Mouse (Mus musculus) embryonic facial prominence, embryonic 12.5 days (tissue): ENCODE results near the gene Akap2. TPM values are rescaled to one million over a fixed set of nuclear protein-coding genes. Genes with fewer than 3 reads are reported as not detected.
"Not testable (repeated sequence)": the region's sequence is repeated elsewhere in the genome, so short reads cannot be mapped to it uniquely, and the experiment has no call there.

Source experiments
- ATAC-seq: fragments of 200-750 bp; cut with Nextera tagmentation; 2 replicates; pipeline ENCODE4 v1.8.0; 2017; ENCODE audit not compliant: insufficient number of reproducible peaks, insufficient read depth, low FRiP score, low TSS enrichment
- H3K27ac ChIP-seq: fragments of 300-500 bp; sonication (generic); 2 replicates; pipeline ENCODE4 v1.5.1; 2016; ENCODE audit warnings: mild to moderate bottlenecking
- H3K27me3 ChIP-seq: fragments of 300-500 bp; sonication (generic); 2 replicates; pipeline ENCODE4 v1.6.1; 2016; ENCODE audit warnings: mild to moderate bottlenecking, moderate library complexity
- H3K36me3 ChIP-seq: fragments of 300-500 bp; sonication (generic); 2 replicates; pipeline ENCODE4 v1.6.1; 2016; ENCODE audit warnings: mild to moderate bottlenecking
- H3K4me1 ChIP-seq: fragments of 300-500 bp; sonication (generic); 2 replicates; pipeline ENCODE4 v1.6.1; 2016
- H3K4me2 ChIP-seq: fragments of 300-500 bp; sonication (generic); replicated peaks from 2 replicates; pipeline ENCODE4 v1.6.1; 2016; ENCODE audit warnings: mild to moderate bottlenecking, moderate library complexity
- H3K4me3 ChIP-seq: fragments of 300-500 bp; sonication (generic); 2 replicates; pipeline ENCODE4 v1.5.1; 2016; ENCODE audit warnings: mild to moderate bottlenecking
- H3K9ac ChIP-seq: fragments of 300-500 bp; sonication (generic); 2 replicates; pipeline ENCODE4 v1.6.1; 2016; ENCODE audit warnings: mild to moderate bottlenecking, moderate library complexity
- H3K9me3 ChIP-seq: fragments of 300-500 bp; sonication (generic); 2 replicates; pipeline ENCODE4 v1.6.1; 2016; ENCODE audit warnings: mild to moderate bottlenecking, moderate library complexity
- WGBS: fragments of 180-500 bp; shearing (Covaris S2); methylation state at CpG from one replicate; pipeline ENCODE4 v1.1.7; 2016; 5-methylcytosine and 5-hydroxymethylcytosine counted together
- polyA plus RNA-seq: library from polyadenylated mRNA; unstranded; fragments of >200 nt; fragmentation: Nextera tagmentation; extraction: Ambion mirVana; gene quantifications from 2 replicates; pipeline ENCODE4 v1.2.1, GENCODE M21; 2016

Akap2 gene
- polyA plus RNA-seq, 1 experiment from 2014 or later = 29.8 TPM

GRCm38 (mm10) chr4:57883520-57884421 lies 166.3 kb downstream of the Akap2 start:
- Histone ChIP-seq H3K4me1 (peaks cover 12% of the 10 kb centered on the region), H3K36me3 (no peaks in the 10 kb centered on the region), H3K9me3 (no peaks in the 10 kb centered on the region), H3K4me3 (no peak overlapping the region), H3K4me2 (no peak overlapping the region), H3K27me3 (no peaks in the 10 kb centered on the region), H3K9ac (no peak overlapping the region), H3K27ac (no peak overlapping the region)
- WGBS = 73% methylated on average over 7 of the region's 7 CpGs
- no peak for ATAC-seq

- Histone ChIP-seq H3K27ac (no peak overlapping the region), H3K9me3 (no peaks in the 10 kb centered on the region), H3K4me3 (no peak overlapping the region), H3K9ac (no peak overlapping the region), H3K36me3 (no peaks in the 10 kb centered on the region), H3K4me1 (peaks cover 12% of the 10 kb centered on the region), H3K4me2 (no peak overlapping the region), H3K27me3 (no peaks in the 10 kb centered on the region)
- 86% methylated on average over 3 of the region's 3 CpGs for WGBS
- ATAC-seq = no peak
Observed at GRCm38 (mm10) chr4:57884511-57884910, 167.1 kb downstream of the Akap2 start.

- H3K4me2 ChIP-seq = no peak overlapping the region
- peaks cover 12% of the 10 kb centered on the region for H3K4me1 ChIP-seq
- 76% methylated on average over 2 of the region's 2 CpGs for WGBS
- H3K27me3 ChIP-seq = no peaks in the 10 kb centered on the region
- no peak overlapping the region for H3K27ac ChIP-seq
- H3K4me3 ChIP-seq = no peak overlapping the region
- H3K36me3 ChIP-seq = no peaks in the 10 kb centered on the region
- no peak overlapping the region for H3K9ac ChIP-seq
- H3K9me3 ChIP-seq = no peaks in the 10 kb centered on the region
- no peak for ATAC-seq
Observed at GRCm38 (mm10) chr4:57885186-57885585, 167.7 kb downstream of the Akap2 start.

- 67% methylated on average over 11 of the region's 11 CpGs for WGBS
- Histone ChIP-seq H3K36me3 (no peaks in the 10 kb centered on the region), H3K27me3 (no peaks in the 10 kb centered on the region), H3K27ac (no peak overlapping the region), H3K4me1 (peaks cover 12% of the 10 kb centered on the region), H3K9ac (no peak overlapping the region), H3K9me3 (no peaks in the 10 kb centered on the region), H3K4me3 (no peak overlapping the region), H3K4me2 (no peak overlapping the region)
- no peak for ATAC-seq
Observed at GRCm38 (mm10) chr4:57886066-57886887, 168.8 kb downstream of the Akap2 start.

- 89% methylated on average over 3 of the region's 3 CpGs for WGBS
- no peaks in the 10 kb centered on the region for H3K36me3 ChIP-seq
- H3K4me2 ChIP-seq = no peak overlapping the region
Observed at GRCm38 (mm10) chr4:57886888-57887230, 169.4 kb downstream of the Akap2 start.

GRCm38 (mm10) chr4:57888246-57888645 lies 170.8 kb downstream of the Akap2 start:
- no peak overlapping the region for H3K9ac ChIP-seq
- no peak for ATAC-seq
- 95% methylated on average over 2 of the region's 2 CpGs for WGBS
- no peaks in the 10 kb centered on the region for H3K36me3 ChIP-seq
- H3K4me1 ChIP-seq = peaks cover 23% of the 10 kb centered on the region
- H3K27ac ChIP-seq = no peak overlapping the region
- H3K9me3 ChIP-seq = no peaks in the 10 kb centered on the region
- H3K4me3 ChIP-seq = no peak overlapping the region
- H3K4me2 ChIP-seq = no peak overlapping the region
- H3K27me3 ChIP-seq = no peaks in the 10 kb centered on the region

More at GRCm38 (mm10) chr4:57886888-57887230, 169.4 kb downstream of the Akap2 start:
- no peak for ATAC-seq
- Histone ChIP-seq H3K27me3 (no peaks in the 10 kb centered on the region), H3K9ac (no peak overlapping the region), H3K4me1 (peaks cover 15% of the 10 kb centered on the region), H3K27ac (no peak overlapping the region), H3K4me3 (no peak overlapping the region), H3K9me3 (no peaks in the 10 kb centered on the region)

- not testable (repeated sequence) for H3K36me3 ChIP-seq, H3K27ac ChIP-seq, H3K4me3 ChIP-seq, ATAC-seq, H3K9ac ChIP-seq, H3K4me2 ChIP-seq, H3K9me3 ChIP-seq, H3K27me3 ChIP-seq
- H3K4me1 ChIP-seq = peaks cover 23% of the 10 kb centered on the region
- 95% methylated on average over 1 of the region's 1 CpGs for WGBS
Observed at GRCm38 (mm10) chr4:57888978-57889377, 171.5 kb downstream of the Akap2 start.

GRCm38 (mm10) chr4:57889773-57890172 lies 172.3 kb downstream of the Akap2 start:
- H3K27me3 ChIP-seq = no peaks in the 10 kb centered on the region
- WGBS = 87% methylated on average over 8 of the region's 8 CpGs

GRCm38 (mm10) chr4:57892001-57892586 lies 174.6 kb downstream of the Akap2 start:
- no peak for ATAC-seq
- H3K27ac ChIP-seq = peak overlapping the region; percentile 25; the same call in 1 of the 2 replicates
- H3K4me1 ChIP-seq = peaks cover 24% of the 10 kb centered on the region
- no peak overlapping the region for H3K9ac ChIP-seq
- H3K4me3 ChIP-seq = no peak overlapping the region
- no peaks in the 10 kb centered on the region for H3K36me3 ChIP-seq
- WGBS = 66% methylated on average over 10 of the region's 10 CpGs
- H3K27me3 ChIP-seq = no peaks in the 10 kb centered on the region
- no peak overlapping the region for H3K4me2 ChIP-seq
- no peaks in the 10 kb centered on the region for H3K9me3 ChIP-seq

More at GRCm38 (mm10) chr4:57889773-57890172, 172.3 kb downstream of the Akap2 start:
- H3K9ac ChIP-seq = no peak overlapping the region
- no peak overlapping the region for H3K4me3 ChIP-seq
- H3K36me3 ChIP-seq = no peaks in the 10 kb centered on the region
- H3K9me3 ChIP-seq = no peaks in the 10 kb centered on the region
- H3K27ac ChIP-seq = no peak overlapping the region
- no peak overlapping the region for H3K4me2 ChIP-seq
- peaks cover 23% of the 10 kb centered on the region for H3K4me1 ChIP-seq
- ATAC-seq = no peak

GRCm38 (mm10) chr4:57895140-57895539 lies 177.7 kb downstream of the Akap2 start:
- H3K27me3 ChIP-seq = no peaks in the 10 kb centered on the region
- no peak overlapping the region for H3K4me2 ChIP-seq
- H3K27ac ChIP-seq = peak overlapping the region; percentile 50; the same call in 1 of the 2 replicates
- no peak overlapping the region for H3K4me3 ChIP-seq
- peaks cover 24% of the 10 kb centered on the region for H3K4me1 ChIP-seq
- H3K9ac ChIP-seq = no peak overlapping the region
- no peaks in the 10 kb centered on the region for H3K36me3 ChIP-seq
- no peak for ATAC-seq
- no peaks in the 10 kb centered on the region for H3K9me3 ChIP-seq
- WGBS = 34% methylated on average over 5 of the region's 5 CpGs

GRCm38 (mm10) chr4:57895902-57896301 lies 178.4 kb downstream of the Akap2 start:
- H3K9ac ChIP-seq = no peak overlapping the region
- no peaks in the 10 kb centered on the region for H3K9me3 ChIP-seq
- ATAC-seq = no peak
- H3K4me2 ChIP-seq = no peak overlapping the region
- H3K36me3 ChIP-seq = no peaks in the 10 kb centered on the region
- 51% methylated on average over 6 of the region's 6 CpGs for WGBS
- H3K4me3 ChIP-seq = no peak overlapping the region
- no peaks in the 10 kb centered on the region for H3K27me3 ChIP-seq
- H3K27ac ChIP-seq = peak overlapping the region; percentile 50; the same call in 1 of the 2 replicates
- peaks cover 24% of the 10 kb centered on the region for H3K4me1 ChIP-seq
